Mouse (Mus musculus) fibroblast of lung, adult 2 months (primary cell): ENCODE data around the gene Eif4enif1.
"Not testable (repeated sequence)": the region's sequence is repeated elsewhere in the genome, so short reads cannot be mapped to it uniquely, and the experiment has no call there.

ENCODE experiments used
- DNase-seq: peaks from one replicate; pipeline ENCODE4 v3.0.0-alpha.2; 2011; ENCODE audit warnings: low read depth

Gene Eif4enif1

DNA sequence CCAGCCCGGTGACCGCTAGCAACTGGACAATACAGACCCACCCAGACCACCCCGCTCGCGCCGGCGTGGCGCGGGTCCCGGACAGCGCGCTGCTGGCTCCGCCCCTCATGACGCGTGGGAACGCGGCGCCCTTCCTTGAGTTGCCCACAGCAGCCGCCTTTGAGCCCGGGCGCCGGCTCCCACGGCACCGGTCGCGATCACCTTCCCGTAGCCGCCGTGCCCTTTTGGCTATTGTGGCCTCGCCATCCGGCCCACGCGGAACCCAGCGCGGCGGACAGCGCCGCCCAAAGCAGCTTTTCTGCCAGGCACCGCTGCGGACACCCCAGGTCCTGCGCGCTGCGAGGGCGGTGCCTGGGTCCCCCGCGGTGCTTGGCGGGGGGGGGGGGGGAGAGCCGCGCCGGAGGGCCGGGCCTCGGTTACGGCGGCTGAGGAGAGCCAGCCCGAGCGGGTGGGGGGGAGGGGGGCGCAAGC is at the start of gene Eif4enif1:
TSS of gene Eif4enif1 (plus strand) at position 162 of the 471 bp plus-strand sequence.
- peak; percentile 30 for DNase-seq

DNA sequence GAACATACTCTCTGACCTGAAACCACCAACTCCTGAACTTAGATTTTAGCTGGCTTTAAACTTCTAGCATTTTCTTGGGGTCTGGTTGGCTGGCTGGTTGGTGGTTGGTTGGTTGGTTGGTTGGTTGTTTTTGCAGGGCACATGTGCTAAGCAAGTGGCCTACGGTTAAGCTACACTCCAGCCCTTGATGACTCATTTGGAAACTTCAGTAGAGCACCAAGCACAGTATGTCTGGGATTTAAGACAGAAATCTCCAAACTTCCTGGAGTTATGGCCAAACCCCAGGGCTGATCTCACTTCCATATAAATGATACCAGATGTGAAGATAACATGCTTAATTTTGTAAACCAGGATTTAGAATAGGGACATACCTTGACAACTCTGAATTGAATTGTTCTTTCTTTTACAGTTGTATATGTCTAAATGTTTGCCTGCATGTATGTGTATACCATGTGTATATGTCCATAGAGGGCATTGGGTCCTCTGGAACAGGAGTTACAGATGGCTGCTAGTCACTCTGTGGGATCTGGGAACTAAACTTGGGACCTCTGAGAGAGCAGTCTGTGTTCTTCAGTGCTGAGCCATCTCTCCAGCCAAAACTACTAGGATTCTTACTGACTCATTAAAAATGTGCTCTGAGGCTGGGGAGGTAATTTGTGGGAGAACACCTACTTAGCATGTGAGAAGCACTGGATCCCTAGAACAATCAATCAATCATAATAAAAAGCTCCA is 48.4 kb upstream of the Eif4enif1 start:
- peak; percentile 94 for DNase-seq

DNA sequence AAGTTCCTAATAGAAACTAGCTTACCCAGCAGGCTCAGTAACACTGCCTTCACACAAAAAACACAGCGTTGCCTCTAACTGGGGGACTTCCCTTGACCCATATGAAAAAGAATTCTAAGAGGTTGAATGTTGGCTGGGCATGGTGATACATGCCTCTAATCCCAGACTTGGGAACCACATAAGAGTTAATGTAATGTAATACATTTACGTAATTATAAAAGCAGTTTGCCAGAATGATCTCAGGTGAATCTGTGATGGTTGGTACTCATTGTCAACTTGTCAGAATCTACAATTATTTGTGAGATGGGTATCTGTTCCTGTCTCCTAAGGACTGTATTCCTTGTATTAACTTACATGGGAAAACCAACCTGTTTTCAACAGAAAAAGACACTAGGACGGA is 45.2 kb upstream of the Eif4enif1 start:
- DNase-seq, result not testable (repeated sequence)

DNA sequence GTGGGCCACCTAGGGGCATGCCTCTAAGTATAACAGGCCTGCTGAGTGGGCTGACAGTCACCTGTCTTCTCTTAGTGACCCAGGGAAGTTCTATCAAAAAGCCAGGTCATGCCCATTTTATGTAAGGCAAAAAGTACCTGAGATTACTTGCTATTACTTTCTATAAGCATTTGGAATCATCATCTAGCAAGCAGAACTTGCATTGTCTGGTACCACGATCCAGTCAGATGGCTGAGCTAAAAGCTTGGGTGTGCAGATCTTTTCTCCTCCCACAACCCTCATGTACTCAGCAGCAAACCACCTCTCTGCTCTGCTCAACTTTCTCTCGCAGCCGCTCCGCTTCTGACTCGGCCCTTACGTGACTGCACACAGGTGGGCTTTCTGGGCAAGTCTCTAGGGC is 44.2 kb upstream of the Eif4enif1 start:
- not testable (repeated sequence) for DNase-seq

DNA sequence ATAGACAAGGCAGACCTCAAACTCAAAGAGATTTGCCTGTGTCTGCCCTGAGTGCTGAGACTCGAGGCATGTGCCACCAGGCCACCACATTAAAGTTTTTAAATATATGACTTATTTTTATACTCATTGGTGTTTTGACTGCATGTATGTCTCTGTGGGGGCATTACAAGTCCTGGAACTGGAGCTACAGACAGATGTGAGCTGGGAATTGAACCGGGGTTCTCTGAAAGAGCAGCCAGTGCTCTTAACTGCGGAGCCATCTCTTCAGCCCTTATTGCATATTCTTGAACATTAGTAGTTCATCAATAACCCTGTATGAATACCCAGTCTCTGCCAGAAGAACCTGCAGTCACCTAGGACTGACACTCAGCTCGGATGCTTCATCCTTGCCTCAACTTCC is 43.4 kb upstream of the Eif4enif1 start:
- not testable (repeated sequence) for DNase-seq

DNA sequence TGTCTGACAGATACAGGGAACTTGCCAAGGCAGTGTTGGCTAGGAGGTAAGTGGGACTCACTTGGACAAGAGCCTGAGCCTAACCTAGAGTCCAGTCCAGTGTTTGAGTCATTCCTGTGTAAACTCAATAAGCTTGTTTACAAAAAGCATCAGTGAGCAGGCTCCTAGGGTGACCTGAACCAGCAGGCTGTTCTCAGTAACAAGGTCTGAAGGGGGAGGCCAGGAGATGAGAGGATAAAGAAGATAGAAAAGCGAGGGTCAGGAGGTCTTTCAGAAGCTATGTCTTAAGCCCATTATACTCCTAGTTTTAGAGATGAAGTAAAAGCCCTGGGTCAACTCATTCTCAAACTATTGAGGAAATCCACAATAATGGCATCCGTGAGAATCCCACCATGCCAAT is 40.8 kb upstream of the Eif4enif1 start:
- not testable (repeated sequence) for DNase-seq

DNA sequence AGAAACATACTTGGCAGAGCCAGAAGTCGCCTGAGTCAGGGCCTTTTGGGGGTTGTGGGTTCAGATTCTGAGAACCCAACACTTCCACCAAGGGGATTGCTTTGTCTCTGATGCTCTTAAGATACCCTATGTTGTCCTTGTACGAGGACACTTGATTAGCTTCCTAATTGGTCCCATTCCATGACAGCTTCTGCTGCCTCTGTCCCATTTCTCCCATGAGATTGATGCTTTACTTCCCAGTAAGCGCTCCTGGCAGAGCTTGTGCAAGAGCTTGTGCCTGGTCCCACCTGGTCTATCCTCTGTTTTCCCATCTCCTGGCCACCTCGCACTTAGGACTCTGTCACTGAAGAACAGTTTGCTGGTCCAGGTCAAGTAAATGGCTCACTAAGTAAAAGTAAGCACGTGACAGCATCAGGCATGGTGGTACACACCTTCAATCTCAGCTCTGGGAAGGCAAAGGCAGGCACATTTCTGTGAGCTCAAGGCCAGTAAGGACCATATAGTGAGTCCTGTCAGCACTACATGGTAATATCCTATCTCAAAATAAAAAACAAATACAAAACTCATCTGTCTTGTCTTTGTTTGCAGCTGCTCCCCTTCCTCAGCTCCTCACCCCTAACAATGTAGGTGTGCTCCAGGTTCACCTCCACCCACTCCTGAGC is 39.8 kb upstream of the Eif4enif1 start:
- not testable (repeated sequence) for DNase-seq

DNA sequence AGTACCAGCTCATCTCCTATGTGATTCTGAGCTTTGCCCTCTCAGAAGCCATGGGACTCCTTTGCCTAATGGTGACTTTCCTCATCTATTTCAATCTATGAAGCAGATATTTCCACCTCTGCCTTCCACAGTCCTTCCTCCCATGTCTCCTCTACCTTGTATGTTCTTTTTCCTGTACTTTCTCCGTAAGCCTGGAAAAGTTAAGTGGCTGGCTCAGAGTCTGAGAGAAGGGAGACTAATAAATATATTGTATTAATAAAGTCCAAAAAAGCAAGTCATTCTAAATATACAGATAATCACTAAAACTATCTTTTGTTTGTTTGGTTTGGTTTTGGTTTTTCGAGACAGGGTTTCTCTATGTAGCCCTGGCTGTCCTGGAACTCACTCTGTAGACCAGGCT is 39.1 kb upstream of the Eif4enif1 start:
- not testable (repeated sequence) for DNase-seq

DNA sequence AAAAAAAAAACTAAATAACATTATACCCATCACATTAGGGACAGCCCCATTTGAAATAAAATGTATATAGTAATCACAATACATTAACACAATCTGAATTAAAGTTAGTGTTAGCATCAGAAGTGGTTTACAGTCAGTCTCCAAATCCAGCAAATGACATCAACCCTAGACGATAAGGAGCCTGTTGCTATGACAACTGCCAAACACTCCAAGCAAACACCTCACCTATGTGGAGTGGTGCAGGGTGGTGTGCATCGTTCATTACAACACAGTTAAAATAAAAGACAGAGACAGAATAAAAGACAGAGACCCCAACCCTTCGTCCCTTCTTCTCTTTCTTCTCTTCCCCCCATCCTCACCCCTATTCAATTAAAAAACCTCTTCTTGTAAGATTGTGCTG is 38.5 kb upstream of the Eif4enif1 start:
- DNase-seq, result not testable (repeated sequence)

DNA sequence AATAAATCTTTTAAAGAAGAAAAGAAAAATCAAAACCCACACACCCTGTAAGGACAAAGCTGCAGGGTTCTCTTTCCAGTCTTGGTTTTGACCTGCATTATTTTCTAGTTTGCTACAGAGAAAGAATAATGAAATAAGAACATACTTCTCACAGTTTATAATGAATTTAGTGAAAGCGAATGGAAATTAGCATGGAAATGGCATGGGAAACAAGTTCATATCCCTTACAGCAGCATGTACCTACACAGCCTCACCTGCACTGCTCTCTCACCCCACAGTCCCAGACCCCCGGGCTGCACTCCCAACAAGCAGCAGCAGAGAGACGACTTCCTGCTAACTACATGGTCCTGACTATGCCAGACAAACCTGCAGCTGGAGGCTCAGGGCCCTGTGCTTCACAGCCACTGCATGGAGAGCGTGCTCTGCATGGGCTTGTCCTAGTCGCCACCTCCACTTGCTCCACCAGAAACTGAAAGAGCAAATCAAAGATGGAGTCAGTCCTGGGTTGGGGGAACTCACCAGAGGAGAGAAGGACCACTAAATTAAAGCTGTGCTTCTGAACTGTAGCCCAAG is 36.9 kb upstream of the Eif4enif1 start:
- not testable (repeated sequence) for DNase-seq

DNA sequence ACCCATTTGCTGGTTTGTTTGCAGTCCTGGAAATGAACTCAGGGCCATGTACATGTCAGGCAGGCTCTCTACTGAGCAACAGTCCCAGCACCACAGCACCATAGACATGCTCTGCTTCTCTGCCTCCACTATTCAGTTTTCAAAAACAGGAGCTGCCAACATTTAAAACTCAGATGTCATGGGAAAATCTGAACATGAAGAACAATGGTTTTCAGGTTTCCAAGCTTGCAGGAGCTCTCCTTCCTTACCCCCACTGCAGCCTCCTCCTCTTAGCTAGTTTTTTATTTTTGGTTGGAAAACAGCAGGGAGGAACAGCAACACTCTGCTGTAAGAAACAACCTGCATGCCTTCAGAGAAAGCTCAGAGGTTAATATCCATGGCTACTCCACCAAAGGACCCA is 35.9 kb upstream of the Eif4enif1 start:
- DNase-seq, result not testable (repeated sequence)

DNA sequence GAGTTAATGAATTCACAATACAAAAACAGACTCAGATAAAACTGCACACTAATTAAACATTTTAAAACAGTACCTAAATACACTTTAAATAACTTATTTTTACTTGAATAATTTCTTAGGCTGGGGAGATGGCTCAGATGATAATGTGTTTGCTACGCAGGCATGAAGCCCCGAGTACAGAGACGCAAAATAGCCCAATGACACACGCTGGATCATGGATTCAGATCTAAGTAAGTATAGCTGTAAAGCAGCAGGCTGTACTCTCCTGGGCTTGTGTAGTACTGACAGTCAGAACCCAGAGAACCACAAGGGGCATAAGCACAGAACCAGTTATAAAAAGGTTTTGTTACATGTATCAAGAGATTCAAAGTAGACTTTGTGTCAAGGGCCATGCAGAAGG is 35.1 kb upstream of the Eif4enif1 start:
- not testable (repeated sequence) for DNase-seq

DNA sequence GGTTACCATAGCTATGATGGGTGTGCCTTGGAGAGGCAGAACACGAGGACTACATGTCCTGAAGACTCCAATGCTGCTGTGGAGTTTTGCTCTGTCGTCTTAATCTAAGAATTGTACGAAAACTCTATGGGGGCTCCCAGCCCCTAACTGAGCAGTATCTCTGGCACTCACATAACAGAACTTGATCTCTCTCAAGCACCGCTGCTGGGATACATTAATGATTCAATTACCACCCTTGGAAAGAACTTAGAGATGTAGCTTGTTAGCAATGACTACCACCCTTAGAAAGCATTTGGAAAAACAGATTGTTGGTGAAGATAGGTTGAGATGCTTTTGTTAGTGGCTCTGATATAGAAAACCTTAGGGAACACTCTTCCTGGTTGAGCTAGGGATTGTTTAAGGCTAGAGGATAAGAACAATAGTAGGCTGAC is 34.6 kb upstream of the Eif4enif1 start:
- not testable (repeated sequence) for DNase-seq

DNA sequence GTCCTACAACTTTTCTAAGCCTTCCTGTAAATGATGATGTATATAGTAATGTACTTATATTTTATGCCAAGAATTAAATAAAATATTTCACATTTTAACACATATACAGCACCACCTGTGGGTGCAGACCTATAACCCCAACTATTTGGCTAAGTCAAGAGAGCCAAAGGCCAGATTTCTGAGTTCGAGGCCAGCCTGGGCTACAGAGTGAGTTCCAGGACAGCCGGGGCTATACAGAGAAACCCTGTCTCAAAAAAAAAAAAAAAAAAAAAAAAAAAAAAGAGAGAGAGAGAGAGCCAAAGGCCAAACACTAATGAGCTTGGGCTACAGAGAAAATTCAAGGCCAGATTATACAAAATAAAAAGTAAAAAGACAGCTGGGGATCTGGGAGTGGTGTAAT is 33.1 kb upstream of the Eif4enif1 start:
- not testable (repeated sequence) for DNase-seq

DNA sequence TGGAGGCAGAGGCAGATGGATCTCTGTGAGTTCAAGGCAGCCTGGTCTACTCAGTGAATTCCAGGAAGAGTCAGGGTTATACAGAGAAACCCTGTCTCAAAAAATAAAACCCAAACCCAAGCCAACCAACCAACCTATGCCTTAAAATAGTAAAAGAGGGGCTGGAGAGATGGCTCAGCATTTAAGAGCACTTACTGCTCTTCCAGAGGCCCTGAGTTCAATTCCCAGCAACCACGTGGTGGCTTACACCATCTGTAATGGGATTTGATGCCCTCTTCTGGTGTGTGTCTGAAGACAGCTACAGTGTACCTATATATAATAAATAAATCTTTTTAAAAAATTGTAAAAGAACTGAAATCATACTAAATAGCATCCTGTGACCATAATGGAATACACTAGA is 30.3 kb upstream of the Eif4enif1 start:
- not testable (repeated sequence) for DNase-seq

DNA sequence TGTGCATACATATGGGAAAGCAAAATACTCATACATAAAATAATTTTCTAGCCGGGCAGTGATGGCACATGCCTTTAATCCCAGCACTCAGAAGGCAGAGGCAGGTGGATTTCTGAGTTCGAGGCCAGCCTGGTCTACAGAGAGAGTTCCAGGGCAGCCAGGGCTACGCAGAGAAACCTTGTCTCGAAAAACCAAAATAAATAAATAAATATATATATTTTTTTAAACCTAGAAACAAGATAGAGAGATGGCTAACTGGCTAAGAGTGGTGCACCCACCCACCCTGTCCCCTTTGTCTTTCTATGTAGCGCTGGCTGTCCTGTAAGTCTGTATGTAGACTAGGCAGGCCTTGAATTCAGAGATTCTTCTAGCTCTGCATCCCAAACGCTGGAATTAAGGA is 29.7 kb upstream of the Eif4enif1 start:
- DNase-seq, result not testable (repeated sequence)

DNA sequence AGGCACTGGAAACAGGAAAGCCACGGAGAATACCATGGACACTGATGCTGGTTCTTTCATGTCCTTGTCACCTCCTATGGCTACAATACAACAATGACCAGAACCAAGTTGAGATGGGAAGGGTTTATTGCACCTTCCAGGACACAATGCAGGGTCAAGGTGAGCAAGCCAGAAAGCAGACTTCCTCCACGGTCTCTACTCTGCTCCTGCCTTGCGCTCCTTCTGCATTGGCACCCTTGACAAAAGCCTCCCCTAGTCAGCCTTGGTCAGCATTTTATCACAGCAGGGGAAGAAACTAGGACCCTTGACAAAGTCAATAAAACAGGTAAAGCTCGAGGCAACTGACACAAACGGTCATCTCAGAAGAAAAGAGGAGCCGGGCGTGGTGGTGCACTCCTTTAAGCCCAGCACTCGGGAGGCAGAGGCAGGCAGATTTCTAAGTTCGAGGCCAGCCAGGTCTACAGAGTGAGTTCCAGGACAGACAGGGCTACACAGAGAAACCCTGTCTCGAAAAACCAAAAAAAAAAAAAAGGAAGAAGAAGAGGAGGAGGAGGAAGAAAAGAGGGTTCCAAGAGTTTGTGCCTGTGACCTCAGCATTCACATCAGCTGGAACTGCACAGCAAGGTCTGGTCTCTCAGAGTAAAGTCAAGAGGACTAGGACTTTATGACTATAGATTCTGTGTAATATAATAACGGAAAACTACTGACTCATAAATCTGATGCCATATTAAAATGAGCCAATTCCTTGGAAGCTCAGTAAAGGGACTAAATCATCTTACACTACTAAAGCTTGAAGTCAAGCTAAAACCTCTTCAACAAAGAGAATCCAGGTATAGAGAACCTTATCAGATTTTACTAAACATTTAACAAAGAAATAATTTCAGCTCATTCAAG is 28.5 kb upstream of the Eif4enif1 start:
- not testable (repeated sequence) for DNase-seq

DNA sequence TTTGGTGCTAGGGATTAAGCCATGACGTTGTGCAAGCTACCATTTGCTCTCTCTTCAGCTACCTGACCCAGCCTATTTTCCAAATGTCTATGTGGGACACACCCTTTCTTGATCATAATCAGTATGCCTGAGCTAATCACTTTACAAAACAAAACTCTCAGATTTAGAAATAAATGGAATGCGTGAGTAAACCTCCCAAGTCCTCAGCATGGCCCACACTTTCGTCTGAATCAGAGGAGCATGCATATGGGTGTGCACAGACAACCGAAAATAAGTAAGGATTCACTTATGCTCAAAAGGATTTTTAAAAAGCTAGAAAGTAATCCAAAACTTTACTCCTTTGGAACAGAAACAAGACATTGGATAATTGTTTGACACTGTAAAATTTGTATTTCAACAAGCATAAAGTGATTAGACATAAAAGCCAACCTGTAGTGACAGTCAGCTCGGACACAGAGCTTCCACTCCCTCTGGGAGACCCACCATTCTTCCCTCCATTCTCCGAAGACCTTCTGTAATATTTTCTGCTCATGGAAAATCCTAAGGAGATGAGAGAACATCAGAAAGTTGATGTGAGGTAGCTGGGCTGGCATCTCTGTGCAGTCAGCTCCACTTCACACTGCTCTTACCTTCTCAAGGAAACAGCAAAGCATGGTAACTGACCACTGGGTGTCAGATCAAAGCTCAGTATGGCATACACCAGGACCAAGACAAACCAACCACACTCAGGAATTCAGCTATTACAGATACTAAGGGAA is 23.0 kb upstream of the Eif4enif1 start:
- DNase-seq, result not testable (repeated sequence)

DNA sequence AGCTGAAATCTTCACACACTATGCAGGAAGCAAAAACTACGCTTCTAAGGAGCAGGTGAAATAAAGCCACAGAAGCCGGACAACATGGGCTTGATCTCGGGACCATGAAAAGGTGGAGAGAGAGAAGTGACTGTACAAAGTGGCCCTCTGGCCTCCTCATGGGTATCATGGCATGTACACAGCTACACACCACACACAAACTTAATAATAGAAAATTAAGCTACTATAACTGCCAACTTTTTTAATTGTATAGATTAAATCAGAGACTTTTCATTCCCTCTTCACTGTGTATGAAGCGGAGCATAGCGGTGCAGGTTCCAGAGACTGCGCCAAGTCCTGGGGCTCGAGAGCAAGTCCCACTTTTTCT is 22.5 kb upstream of the Eif4enif1 start:
- DNase-seq, result not testable (repeated sequence)

DNA sequence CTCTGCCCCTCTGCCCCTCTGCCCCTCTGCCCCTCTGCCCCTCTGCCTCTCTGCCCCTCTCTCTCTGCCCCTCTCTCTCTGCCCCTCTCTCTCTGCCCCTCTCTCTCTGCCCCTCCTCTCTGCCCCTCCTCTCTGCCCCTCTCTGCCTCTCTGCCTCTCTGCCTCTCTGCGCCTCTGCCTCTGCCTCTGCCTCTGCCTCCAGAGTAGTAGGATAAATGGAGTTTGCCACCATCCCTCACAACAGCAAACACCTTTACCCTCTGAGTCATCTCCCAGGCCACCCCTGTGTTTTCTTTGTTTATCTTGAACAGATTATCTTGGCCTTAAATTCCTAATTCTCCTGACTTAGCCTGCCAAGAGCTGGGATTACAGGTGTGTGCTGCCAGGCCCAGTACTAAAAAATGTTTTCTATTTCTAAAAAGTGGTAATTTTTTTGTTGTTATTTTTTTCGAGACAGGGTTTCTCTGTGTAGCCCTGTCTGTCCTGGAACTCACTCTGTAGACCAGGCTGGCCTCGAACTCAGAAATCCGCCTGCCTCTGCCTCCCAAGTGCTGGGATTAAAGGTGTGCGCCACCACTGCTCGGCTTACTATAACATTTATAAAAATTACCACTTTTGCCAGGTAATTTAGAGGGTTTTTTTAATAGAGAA is 21.6 kb upstream of the Eif4enif1 start:
- DNase-seq, result not testable (repeated sequence)

DNA sequence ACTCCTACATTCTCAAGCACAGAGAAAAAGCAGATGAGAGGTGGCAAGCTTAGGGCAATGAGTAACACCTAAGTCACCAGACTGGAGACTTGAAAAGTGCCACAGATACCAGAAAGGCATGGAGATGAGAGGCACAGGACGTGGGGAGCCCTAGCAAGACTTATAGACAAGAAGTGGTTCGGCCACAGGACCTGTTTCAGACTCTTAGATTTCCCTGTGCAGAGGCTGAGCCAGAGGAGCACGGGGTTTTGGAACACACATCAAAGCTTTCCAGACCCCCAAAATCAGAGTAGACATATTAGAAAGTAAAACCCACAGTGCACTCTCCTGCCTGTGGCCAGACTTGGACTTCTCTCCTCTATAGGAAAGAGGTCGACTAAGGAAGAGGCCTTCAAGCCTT is 20.9 kb upstream of the Eif4enif1 start:
- DNase-seq, result not testable (repeated sequence)
